Mouse (Mus musculus): ENCODE results near the gene Wdr6.

Gene Wdr6

DNA sequence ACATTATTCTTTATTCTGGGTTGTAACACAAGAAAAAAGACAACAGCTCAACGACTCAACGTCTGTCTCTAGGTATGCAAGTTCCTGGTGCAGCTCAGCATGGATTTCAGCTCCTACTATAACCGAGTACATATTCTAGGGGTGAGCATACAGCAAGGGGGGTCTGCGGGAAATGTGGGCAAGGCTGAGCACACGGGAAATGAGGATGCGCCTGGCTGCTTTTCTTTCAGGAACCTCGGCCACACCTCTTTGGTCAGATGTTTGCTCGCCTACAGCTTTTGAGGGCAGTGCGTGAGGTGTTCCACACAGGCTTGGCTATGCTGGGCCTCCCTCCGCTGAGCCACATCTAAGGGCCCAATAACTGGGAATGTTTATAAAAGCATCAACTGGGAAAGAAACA lies 6.2 kb downstream of the Wdr6 start:
- DNase-seq: no peak

DNA sequence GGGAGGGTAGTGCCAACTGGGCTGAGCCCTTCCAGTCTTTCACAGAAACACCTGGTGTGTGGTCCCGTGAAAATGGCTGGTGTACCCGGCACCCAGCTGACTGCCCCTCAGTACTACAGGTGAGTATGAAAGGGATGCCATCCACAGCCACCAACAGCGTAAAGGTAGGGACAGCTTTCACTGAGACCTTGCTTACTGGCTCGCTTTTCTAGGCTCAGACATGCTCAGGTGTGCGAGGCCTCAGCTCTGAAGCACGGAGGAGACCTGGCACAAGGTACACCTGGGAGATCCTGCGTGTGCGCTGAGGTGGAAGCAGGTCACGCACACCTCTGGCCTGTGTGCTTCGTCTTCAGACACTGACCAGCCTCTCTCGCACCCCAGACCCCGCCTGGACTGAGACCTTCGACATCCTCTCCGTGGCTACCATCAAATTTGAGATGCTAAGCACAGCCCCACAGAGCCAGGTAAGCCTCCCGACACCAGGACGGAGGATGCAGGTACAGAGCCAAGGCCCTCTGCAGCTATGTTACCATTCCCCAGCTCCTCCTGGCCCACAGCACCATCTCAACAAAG lies 7.1 kb downstream of the Wdr6 start:
- peak in 1 of 2 experiments; percentile 16 for DNase-seq

DNA sequence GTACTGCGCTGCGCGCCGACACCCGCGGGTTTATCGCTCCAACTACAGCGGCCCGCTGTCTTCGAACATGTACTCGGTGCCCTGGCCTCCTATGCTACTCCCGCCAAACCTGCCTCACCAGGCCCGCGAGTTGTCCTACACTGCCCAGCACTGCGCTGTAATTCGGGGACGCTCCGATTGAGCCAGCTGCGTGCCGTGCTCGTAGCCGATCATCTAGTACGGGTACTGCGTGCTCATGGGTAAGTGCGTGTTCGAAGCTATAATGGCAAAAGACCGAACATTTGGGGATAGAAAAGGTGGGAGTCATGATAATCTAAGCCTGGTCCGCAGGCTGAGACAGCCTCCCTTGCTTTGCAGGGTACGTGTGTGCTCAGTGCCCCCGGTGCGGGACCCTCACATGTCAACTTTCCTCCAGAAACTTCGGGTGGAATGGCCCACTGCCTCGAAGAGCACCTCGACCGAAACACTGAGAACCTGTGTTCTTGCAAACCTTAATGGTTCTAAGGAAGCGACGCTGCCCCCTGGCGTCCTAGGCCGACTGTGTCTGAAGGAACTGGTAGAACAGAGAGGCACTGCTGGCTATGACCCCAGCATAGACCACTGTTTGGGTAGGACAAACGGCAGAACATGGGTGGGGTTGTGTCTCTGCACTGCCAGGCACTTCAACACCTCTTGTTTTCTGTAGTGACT lies 8.2 kb downstream of the Wdr6 start:
- peak; percentile 92 for DNase-seq

DNA sequence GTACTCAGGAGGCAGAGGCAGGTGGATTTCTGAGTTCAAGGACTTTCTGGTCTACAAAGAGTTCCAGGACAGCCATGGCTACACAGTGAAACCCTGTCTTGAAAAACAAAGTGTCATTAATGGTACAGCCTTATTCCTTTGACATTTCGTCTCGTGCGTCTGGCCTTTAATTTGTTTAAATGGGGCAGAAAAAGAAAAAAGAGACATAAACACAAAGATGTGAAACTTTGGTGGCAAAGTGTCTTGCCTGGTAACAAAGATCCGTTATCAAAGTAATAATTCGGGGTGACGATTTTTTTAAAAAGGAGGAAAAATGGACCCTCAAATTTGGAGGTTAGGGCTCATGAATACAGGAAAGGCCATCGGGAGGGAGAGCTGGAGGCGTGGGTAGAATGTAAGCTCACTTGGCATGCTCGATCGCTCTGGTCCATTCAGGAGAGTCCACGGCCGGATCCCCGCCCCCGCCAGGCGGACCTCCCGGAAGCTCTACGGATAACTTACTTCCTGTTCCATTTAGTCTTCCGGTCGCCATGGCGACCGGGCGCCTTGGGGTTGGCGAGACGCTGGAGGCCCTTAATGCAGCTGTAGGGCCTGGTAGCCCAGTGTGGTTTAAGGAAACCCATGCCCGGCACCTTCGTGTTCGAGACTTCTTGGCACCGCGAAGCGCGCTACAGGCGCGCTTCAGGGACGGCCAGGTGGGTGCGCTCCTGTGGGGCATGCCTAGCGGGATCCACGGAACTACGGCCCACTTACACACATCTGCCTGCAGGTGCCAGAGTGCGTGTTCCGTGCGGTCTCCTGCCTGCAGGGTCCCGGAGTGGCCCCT lies 8.9 kb downstream of the Wdr6 start, which contains the start of gene Dalrd3:
TSS of gene Dalrd3 (plus strand) at position 506 of the 826 bp plus-strand sequence.
- DNase-seq: peak; percentile 94 to 97

DNA sequence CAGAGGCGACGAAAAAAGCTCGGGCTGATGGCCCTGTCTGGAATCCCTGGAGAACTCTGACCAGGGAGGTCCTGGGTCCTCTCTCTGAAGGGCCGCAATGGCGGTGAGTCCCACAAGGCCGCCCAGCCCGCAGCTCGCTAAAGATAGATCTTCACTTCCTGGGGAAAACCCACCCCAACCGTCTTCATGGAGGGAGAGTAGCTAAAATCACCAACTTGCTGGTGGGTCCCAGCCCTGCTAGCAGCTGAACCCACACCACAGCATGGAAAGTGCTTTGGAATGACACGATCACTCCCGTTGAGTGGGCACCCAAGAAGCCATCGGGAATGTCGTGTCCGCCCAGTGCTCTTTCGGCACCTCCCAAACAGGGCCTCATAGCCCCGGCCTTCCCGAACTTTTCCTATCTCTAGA lies 10.0 kb downstream of the Wdr6 start:
- DNase-seq: peak in 1 of 2 experiments; percentile 20

DNA sequence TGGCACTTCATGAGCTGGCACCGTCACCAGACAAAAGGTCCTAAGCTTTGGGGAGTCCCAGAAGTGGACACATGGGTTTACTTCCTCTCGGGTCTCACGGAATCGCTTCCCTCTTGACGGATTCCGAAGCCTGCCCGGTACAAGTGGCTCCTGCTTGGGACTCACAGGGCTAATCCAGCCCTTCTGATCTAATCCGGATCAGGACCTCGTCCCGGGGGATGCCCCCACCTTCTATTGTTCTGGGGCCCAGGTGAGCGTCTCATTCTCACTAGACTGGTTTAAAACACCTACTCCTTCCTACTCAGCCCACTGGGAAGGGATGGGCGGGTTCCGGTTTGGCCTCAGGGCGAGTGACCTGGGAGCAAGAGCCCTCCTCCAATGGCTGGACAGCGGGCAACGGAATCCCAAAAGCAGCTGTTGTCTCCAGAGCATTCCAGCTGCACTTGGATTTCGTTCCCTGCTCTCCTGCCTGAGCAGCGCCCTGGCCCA lies 10.6 kb downstream of the Wdr6 start:
- DNase-seq: peak in 1 of 2 experiments; percentile 42

DNA sequence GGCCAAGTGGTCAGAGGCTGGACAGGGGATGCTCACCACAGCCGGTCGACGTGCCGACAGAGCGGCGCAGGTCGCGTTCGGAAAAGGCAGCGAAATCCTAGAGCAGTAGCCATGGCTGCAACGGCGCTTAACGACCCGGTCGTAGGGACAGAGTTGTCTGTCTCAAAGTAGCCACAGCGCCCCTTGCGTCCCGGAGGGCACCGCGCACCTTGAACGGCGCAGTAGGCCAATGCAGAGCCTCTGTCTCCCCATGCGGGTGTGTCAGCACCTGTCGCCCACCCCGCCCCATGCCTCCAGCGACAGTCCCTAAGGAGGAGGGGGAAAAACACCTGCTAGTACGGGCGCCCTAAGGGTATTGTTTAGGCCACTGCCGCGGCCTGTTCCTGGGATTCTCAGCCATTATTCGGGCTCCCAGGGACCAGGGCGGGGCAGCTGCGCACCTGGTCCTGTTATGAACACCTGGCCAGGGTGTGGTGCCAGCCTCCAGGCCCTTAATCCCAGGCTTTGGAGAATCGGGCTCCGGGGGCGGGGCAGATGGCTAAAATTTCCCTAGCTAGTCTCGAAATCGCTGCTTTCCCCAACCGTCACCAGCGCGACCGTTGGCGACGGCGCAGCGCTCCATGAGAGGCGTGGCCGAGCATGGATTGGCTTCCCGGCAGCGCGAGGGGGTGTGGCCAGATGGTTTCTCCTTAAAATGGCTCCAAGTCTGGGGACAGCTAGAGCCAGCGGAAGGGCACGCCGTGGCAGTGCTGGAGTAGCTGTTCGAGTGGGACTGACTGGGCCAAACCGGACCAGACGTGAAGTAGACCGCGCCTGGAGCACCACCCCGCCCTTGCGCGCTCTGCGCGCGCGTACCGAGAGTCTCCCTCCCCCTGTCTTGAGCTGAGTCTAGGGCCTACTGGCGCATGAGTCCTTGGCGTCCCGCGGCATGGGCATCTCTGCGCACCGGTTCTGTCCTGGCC lies 11.4 kb downstream of the Wdr6 start, which contains the start of gene Ndufaf3:
TSS of gene Ndufaf3 (minus strand) at position 620 of the 962 bp plus-strand sequence.
- DNase-seq: peak; percentile 98

DNA sequence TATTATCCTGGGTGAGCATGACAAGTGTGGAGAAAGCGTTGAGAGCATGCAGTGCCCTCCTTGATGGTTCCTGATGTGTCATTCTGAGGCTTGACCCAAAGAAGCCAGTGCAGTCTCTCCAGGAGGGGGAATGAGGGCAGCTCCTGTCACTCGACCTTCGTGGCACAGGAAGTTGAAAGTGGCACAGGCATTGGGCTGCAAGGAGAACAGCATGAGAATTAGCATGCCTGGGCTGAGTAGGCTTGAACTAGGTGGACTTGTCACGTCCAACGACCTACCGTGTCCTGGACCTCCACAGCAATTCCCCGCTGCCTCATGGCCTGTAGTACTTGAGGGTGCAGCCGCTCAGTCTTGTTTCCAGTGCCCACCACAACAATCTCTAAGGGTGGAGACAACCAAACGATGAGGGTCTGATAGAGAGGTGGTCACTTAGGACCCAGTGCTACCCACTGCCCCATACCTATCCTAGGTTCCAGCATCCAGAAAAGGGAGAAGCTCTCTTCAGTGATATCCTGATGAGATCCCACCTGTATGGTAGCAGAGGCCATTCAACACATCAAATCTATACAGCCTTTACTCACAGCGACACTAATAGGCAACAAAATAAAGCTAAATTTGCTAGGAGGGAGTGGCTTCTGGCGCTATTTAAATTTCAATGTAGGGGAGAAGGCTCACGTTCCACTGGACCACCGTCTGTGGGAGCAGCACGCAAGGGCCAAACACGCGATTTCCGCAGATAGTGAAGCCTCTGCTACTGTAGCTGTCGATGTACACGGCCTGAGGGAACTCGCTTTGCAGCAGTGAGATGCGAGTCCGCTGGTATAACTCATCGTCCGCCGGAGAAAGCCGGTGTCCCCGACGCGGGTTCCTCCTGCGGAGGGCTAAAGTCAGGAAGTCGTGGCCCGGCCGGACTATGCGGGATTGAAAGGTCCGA lies 12.4 kb downstream of the Wdr6 start:
- peak in 1 of 2 experiments; percentile 23 for DNase-seq

DNA sequence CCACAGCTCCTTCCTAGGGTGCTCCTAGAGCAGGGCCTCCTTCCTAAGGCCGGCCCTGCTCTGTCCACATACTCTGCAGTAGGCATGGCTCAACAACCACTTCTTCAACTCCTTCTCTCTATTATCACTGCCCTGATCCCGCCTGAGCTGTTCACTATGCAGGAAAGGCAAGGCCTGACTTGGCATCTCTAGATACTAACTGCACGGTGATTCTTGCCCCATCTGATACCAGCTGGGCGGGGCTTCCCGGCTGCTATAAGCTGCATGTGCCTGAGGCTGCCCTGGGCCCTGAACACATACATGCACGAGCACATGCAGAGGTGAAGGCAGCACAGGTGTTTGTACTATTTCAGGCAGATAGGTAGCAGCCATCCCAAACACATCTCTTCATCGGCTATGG lies 14.4 kb downstream of the Wdr6 start:
- no peak for DNase-seq

DNA sequence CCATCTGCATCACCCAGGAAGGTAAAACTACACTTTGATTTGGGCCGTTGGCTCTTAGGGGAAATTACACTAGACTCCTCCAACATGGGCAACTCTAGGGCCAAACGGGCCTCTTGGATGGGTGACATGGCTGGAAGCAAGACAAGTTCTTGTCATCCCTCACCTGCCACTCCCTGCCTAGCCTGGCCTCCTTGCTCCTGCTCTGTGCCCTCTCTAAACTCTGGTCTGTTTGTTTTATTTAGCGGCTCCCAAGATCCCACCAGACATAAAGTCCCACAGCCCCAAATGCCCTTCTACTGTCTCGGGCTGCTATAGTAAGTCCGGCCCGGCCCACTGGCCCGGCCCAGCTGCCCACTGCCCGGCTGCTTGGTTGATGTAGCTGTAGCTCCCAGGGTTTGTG lies 14.9 kb downstream of the Wdr6 start:
- no peak for DNase-seq

DNA sequence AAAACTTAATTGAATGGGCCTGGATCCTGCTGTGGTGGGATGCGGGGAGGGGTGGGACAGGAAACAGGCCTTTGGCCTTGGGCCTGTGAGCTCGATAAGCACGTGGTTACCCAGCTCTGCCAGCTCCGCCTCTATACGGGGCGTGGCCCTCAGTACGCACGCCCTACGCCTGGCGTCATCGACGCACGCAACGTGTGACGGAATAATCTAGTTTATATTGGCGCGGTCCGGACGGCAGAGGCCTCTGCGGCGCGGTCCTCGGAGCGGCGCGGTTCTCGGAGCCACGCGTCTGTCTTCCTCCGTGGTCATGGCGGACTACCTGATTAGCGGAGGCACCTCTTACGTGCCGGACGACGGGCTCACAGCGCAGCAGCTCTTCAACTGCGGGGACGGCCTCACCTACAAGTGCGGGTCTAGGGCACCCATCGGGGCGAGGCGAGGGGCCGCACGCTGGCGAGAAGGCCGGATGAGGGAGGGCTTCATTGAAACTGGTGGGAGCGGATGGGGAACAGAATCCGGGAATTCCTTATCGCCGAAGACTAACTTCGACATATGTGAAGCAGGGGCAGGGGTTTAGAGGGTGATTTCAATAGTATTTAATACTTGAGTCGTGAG lies 18.2 kb downstream of the Wdr6 start, which contains the start of gene Impdh2:
TSS of gene Impdh2 (plus strand) at position 60 of the 615 bp plus-strand sequence.
- DNase-seq: peak; percentile 96 to 97

DNA sequence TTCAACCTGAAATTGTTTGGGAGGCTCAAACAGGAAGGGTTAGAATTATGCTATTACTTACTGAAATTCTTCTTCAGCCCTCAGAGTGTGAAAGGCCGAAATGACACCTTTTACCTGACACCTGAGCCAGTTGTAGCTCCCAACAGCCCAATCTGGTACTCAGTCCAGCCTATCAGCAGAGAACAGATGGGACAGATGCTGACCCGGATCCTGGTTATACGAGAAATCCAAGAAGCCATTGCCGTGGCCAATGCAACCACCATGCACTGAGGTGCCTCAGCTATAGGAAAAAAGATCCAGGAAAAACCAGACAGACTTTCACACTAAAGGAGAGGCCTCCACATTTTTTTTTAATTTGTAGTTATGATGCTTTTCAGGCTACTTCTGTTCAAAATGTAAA lies 19.4 kb downstream of the Wdr6 start:
- DNase-seq: peak in 1 of 2 experiments; percentile 7

DNA sequence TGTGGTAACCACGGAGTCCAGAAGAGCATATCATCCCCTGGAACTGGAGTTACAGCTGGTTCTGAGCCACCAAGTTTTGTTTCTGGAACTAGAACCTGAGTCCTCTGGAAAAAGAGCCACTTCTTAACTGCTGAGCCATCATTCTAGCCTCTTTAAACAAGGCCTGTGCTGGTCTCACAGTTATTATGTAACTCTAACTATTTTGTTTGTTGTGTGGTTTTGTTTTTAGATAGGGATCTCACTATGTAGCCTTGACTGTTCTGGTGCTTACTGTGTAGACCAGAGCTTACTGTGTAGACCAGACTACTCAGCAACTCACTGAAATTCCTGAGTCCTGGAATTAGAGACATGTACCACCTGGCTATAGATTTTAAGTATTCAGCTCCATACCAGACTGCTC lies 31.7 kb downstream of the Wdr6 start:
- DNase-seq: no peak

DNA sequence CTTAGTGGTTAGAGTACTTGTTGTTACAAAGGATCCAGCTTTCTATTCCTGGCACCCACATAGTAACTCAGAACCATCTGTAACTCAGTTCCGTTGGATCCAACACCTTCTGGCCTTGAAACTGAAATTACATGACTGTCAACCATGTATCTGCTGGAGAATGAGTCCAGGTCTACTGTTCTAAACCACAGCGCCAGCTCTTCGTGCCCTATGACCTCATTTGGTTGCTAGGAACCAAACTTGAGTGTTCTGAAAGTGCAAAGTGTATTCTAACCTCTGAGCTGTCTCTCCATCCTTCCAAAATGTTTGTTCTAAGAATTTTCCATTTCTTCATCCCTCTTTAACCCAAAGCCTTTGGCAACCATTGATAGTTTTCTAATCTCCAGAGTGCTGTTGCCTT lies 32.6 kb downstream of the Wdr6 start:
- no peak for DNase-seq

DNA sequence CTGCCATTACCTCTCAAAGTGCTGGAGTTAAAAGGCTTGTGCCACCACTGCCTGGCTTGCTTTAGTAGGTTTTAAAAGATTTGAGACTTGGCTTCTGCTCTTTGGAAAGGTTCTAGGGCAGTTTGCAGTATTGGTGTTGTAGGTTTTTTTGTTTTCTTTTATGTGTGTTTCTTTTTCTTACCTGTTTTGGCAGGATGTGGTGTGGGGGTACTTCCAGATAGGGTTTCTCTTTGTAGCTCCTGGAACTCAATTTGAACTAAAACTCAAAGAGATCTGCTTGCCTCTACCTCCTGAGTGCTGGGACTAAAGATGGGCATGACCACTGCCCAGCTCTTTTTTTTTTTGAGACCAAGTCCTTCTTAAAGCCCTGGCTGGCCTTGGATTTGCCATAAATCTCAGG lies 37.7 kb downstream of the Wdr6 start:
- no peak for DNase-seq

DNA sequence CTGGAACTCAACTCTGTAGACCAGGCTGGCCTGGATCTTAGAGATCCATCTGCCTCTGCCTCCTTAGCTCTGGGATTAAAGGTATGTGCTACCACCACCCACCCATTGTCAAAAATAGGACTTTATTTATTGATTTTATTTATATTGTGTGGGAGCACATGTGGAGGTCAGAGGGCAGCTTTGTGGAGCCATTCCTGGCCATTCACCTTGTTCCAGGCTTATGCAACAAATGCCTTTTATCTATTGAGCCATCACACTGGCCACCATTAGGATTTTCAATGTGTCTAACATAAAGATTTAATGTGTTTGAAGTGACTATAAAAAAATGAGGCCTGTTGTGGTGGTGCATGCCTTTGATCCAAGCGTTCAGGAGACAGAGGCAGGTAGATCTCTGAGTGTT lies 47.0 kb downstream of the Wdr6 start:
- no peak for DNase-seq

DNA sequence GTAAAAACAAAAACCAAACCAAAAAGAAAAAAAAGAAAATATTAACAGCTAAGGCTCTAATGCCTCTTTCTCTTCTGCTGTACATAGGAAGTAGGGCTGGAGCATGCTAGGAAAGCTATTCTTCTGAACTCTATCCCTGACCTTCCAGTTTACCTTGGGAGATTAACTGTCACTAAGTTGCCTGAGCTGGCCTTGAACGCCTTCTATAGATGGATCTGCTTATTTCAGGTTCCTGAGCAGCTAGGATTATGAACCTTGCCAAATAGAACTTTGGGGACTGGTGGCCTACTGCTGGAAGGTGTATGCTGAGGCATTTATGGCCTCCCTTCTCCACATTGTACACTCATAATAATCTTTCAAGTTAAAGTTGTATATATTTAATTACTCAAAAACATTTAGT lies 47.6 kb downstream of the Wdr6 start:
- DNase-seq: no peak

DNA sequence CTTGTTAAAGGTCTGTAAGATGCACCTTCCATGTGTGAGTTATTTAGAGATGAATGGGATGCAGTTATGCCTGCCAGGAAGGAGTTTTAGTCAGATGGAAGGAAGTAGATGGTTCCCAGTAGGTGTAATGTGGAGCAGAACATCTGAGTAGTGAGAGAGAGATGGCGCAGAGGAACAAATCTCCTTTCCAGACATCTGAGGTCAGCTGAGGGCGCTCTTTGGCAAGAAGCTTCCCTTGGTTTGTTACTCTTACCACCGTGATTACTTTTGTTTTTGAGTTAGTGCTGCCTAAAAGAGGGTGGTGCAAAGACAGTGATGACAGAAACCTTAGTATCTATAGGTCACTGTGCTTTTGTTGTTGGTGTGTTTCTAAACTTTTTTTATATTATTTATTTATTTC lies 53.1 kb downstream of the Wdr6 start:
- no peak for DNase-seq

DNA sequence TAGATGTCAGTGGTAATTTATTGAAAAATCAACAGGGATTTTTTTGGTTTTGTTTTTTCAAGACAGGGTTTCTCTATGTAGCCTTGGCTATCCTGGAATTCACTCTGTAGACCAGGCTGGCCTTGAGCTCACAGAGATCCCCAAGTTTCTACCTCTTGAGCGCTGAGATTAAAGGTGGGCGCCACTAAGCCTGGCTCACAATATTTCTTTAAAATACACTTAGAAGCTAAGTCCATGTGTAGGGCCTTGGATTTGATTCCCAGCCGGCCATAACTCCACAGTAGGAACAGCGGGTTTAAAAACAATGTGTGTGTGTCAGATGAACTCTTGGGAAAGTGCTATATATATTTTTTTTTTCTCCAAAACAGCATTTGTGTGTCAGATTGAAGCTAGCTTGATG lies 55.2 kb downstream of the Wdr6 start:
- DNase-seq: no peak

All from cerebellum, postnatal 10 days (tissue).